Mouse (Mus musculus): ENCODE results near the gene Il5.

DNA sequence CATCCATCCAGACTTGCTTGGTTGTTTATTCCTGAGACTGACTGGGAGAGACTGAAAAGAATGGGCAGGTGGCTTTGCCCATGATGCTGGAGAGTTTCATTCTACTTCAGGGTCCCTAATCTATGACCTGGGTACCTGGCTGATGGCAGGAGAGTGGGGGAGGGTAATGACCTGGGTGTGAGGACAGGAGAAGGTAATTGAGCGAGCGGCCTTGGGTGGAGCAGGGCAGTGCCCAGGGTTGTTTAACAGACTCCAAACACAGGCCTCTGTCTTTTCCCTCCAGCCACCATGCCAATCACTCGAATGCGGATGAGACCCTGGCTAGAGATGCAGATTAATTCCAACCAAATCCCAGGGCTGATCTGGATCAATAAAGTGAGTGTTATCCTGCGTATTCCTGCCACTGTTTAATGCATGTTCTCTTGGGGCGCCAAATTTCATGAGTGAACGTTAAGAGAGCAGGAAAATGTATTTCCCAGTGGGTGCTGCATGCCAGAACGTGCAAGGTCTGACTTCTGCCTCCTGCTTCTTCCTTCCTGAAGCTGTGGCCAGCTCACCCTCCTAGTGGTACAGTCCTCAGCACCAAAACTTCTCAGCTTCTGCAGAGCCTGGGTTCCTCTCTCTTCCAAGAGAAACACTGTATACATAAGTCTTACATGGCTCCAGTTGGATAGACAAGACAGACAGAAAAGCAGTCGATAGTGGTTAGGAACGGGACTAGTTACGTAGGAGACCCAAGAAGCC lies 50.6 kb downstream of the Il5 start:
- TF ChIP-seq POLR2A (IDR thresholded peaks at IDR 0.05; ENCODE audit: borderline replicate concordance, control insufficient read depth, low read depth, low read length) (no peak), CTCF (IDR thresholded peaks at IDR 0.05; ENCODE audit: control insufficient read depth, insufficient read depth, low read length) (no peak; the same call in 1 of the 2 replicates)

Measured in bone marrow, adult 2 months (tissue).